Mouse (Mus musculus): ENCODE measurements around the gene Hspa1l.
"Not testable (repeated sequence)": the region's sequence is repeated elsewhere in the genome, so short reads cannot be mapped to it uniquely, and the experiment has no call there.

Hspa1l gene

GRCm38 (mm10) chr17:34977000-34977399 is 4.5 kb downstream of the Hspa1l start:
- no peak for DNase-seq (ENCODE audit: low spot score)

- DNase-seq (ENCODE audit: low spot score) = no peak
Measured at GRCm38 (mm10) chr17:34978239-34978638, 5.7 kb downstream of the Hspa1l start.

- DNase-seq (ENCODE audit: low spot score) = no peak
Measured at GRCm38 (mm10) chr17:34979631-34980030, 7.1 kb downstream of the Hspa1l start.

- DNase-seq (ENCODE audit: low spot score) = no peak
Measured at GRCm38 (mm10) chr17:34980655-34981054, 8.2 kb downstream of the Hspa1l start.

- DNase-seq (ENCODE audit: low spot score) = peak; percentile 82
Measured at GRCm38 (mm10) chr17:34981690-34982180, 9.2 kb downstream of the Hspa1l start, which contains the start of gene Lsm2. Lsm2 (plus strand) TSS chr17:34981862.

GRCm38 (mm10) chr17:34982328-34982727 is 9.8 kb downstream of the Hspa1l start:
- no peak for DNase-seq (ENCODE audit: low spot score)

GRCm38 (mm10) chr17:34984218-34984617 is 11.7 kb downstream of the Hspa1l start:
- no peak for DNase-seq (ENCODE audit: low spot score)

- no peak for DNase-seq (ENCODE audit: low spot score)
Measured at GRCm38 (mm10) chr17:34994751-34995150, 22.2 kb downstream of the Hspa1l start.

- not testable (repeated sequence) for DNase-seq (ENCODE audit: low spot score)
Measured at GRCm38 (mm10) chr17:34995192-34995591, 22.7 kb downstream of the Hspa1l start.

- DNase-seq (ENCODE audit: low spot score) = not testable (repeated sequence)
Measured at GRCm38 (mm10) chr17:34995927-34996326, 23.4 kb downstream of the Hspa1l start.

GRCm38 (mm10) chr17:34996411-34997141 is 24.1 kb downstream of the Hspa1l start:
- no peak for DNase-seq (ENCODE audit: low spot score)

- DNase-seq (ENCODE audit: low spot score) = no peak
Measured at GRCm38 (mm10) chr17:34997142-34997483, 24.6 kb downstream of the Hspa1l start.

- no peak for DNase-seq (ENCODE audit: low spot score)
Measured at GRCm38 (mm10) chr17:34998526-34999430, 26.3 kb downstream of the Hspa1l start.

GRCm38 (mm10) chr17:34999871-35000716 is 27.6 kb downstream of the Hspa1l start:
- not testable (repeated sequence) for DNase-seq (ENCODE audit: low spot score)

- DNase-seq (ENCODE audit: low spot score) = peak; percentile 89
Measured at GRCm38 (mm10) chr17:35000717-35001451, 28.4 kb downstream of the Hspa1l start, which contains the start of gene Vars. Vars (plus strand) TSS chr17:35000987.

- DNase-seq (ENCODE audit: low spot score) = no peak
Measured at GRCm38 (mm10) chr17:35001452-35002152, 29.1 kb downstream of the Hspa1l start.

GRCm38 (mm10) chr17:35002153-35002865 is 29.8 kb downstream of the Hspa1l start:
- DNase-seq (ENCODE audit: low spot score) = no peak

- no peak for DNase-seq (ENCODE audit: low spot score)
Measured at GRCm38 (mm10) chr17:35003022-35003838, 30.7 kb downstream of the Hspa1l start.
